Comparison of ENCODE assay signal across 32 mouse cellular contexts in the genomic region with DNA sequence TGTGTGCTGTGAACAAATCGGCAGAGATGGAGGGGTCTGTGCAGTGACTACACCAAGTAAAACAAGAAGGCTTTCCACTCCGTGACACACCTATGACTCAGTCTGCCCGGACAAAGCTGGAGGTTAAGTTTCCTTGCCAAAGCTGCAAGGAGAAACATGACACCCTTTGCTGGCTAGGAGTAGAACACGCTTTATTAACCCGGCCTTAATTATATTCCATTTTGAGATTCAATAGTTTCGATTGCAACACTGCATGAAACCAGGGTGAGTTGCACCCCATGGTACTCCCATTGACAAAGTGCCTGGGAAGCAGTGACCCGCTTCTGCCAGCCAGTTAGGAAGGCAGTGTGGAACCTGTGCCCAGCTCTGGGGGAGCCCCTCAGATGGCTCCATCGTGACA.
A peak's percentile ranks its signal among the peaks of the same experiment; 100 is the strongest.
DNase-seq lines count a peak whose midpoint lies in the region; ATAC-seq and TF ChIP-seq lines count a peak whose summit lies in the region.
"Had no signal": no experiment of that assay in that cellular context is flagged by ENCODE, and none has a peak within 500 bp of the region (broad histone marks: within the 10 kb centered on the region; RNA-seq: fewer than 3 reads in every experiment).

No protein-coding gene starts in this region.

- DNase-seq in adrenal gland, postnatal 14 days = peak; percentile 37
- DNase-seq in adrenal gland, postnatal 25 days = no peak
- peak; percentile 24 for DNase-seq in kidney, postnatal 0 days (ENCODE audit: low spot score)
- no peak for DNase-seq in kidney, adult 18-20 months
- peak; percentile 40 for DNase-seq in Muller cell, postnatal 12 days (ENCODE audit: inconsistent ontology term)
- no peak for DNase-seq in hindbrain, embryonic 10.5 days (ENCODE audit: low spot score)
- DNase-seq in heart, adult 11 months = no peak
- DNase-seq: B cell, adult 2 months; cerebellum, adult 2 months; cerebellum, postnatal 14 days; forebrain, postnatal 0 days; gastrocnemius, postnatal 36 days; heart, adult 2 months; heart, postnatal 14 days; kidney, adult 2 months; kidney, postnatal 14 days; retina, postnatal 1 day; right cerebral cortex, postnatal 25 days; spleen, adult 18-20 months; thymus, adult 18-20 months; thymus, postnatal 25 days had no signal

- no peak for ATAC-seq in kidney, postnatal 0 days (replicated peaks; ENCODE audit: low FRiP score, low read depth)
- ATAC-seq: forebrain, postnatal 0 days; hindbrain, embryonic 16.5 days had no signal

- no peak for TF ChIP-seq CTCF in kidney, postnatal 0 days (IDR thresholded peaks at IDR 0.05; ENCODE audit: low read depth)

- no peak overlapping the region for H3ac ChIP-seq in myocyte (ENCODE audit: control insufficient read depth, insufficient read length)

- H3K36me3 ChIP-seq in kidney, postnatal 0 days (ENCODE audit: insufficient read depth, low read length) = no peaks in the 10 kb centered on the region
- no peaks in the 10 kb centered on the region for H3K36me3 ChIP-seq in myocyte (ENCODE audit: control insufficient read depth, insufficient read depth)
- H3K36me3 ChIP-seq in hindbrain, embryonic 10.5 days = no peaks in the 10 kb centered on the region
- H3K36me3 ChIP-seq: forebrain, embryonic 12.5 days; limb, embryonic 13.5 days; lung, embryonic 15.5 days; midbrain, embryonic 12.5 days; neural tube, embryonic 13.5 days had no signal

- WGBS in kidney, postnatal 0 days = 54% methylated on average over 8 of the region's 8 CpGs
- WGBS in hindbrain, embryonic 10.5 days = 88% methylated on average over 8 of the region's 8 CpGs

- TF ChIP-seq POLR2A in myocyte (IDR thresholded peaks at IDR 0.05; ENCODE audit: insufficient read length, low read depth) = no peak

- H3K9me3 ChIP-seq in kidney, postnatal 0 days (replicated peaks; ENCODE audit: low read length) = no peaks in the 10 kb centered on the region
- H3K9me3 ChIP-seq in hindbrain, embryonic 10.5 days = no peaks in the 10 kb centered on the region
- H3K9me3 ChIP-seq: forebrain, embryonic 12.5 days; limb, embryonic 13.5 days; lung, embryonic 15.5 days; midbrain, embryonic 12.5 days; neural tube, embryonic 13.5 days had no signal

- no peaks in the 10 kb centered on the region for H3K4me1 ChIP-seq in kidney, postnatal 0 days (replicated peaks; ENCODE audit: insufficient read depth, low read length)
- 0 out of 2 replicates have a peak, but pooled peaks cover 2% of the 10 kb centered on the region for H3K4me1 ChIP-seq in hindbrain, embryonic 10.5 days (replicated peaks)
- H3K4me1 ChIP-seq: forebrain, embryonic 12.5 days; limb, embryonic 13.5 days; midbrain, embryonic 12.5 days; neural tube, embryonic 13.5 days had no signal

- no peaks in the 10 kb centered on the region for H3K79me2 ChIP-seq in myocyte (ENCODE audit: control insufficient read depth, insufficient read depth)

- no peak overlapping the region for H3K27ac ChIP-seq in kidney, postnatal 0 days
- H3K27ac ChIP-seq in hindbrain, embryonic 10.5 days = no peak overlapping the region
- H3K27ac ChIP-seq: forebrain, embryonic 12.5 days; heart, adult 2 months; layer of hippocampus, adult 2 months; limb, embryonic 13.5 days; lung, embryonic 15.5 days; midbrain, embryonic 12.5 days; neural tube, embryonic 13.5 days had no signal

- no peak overlapping the region for H3K4me2 ChIP-seq in kidney, postnatal 0 days (ENCODE audit: low read length)
- peak overlapping the region; percentile 70 for H3K4me2 ChIP-seq in myocyte (ENCODE audit: low read depth)
- H3K4me2 ChIP-seq: forebrain, embryonic 12.5 days; limb, embryonic 13.5 days; liver, embryonic 11.5 days; lung, embryonic 15.5 days; midbrain, embryonic 12.5 days; neural tube, embryonic 13.5 days had no signal

- H3K27me3 ChIP-seq in kidney, postnatal 0 days (ENCODE audit: insufficient read depth, low read length) = no peaks in the 10 kb centered on the region
- H3K27me3 ChIP-seq in myocyte (ENCODE audit: control insufficient read depth, insufficient read depth, insufficient read length) = no peaks in the 10 kb centered on the region
- no peaks in the 10 kb centered on the region for H3K27me3 ChIP-seq in hindbrain, embryonic 10.5 days (ENCODE audit: insufficient read depth, poor library complexity, severe bottlenecking)
- H3K27me3 ChIP-seq: CH12.LX; forebrain, embryonic 12.5 days; limb, embryonic 13.5 days; lung, embryonic 15.5 days; midbrain, embryonic 12.5 days; neural tube, embryonic 13.5 days had no signal

- no peak overlapping the region for H3K4me3 ChIP-seq in kidney, postnatal 0 days (replicated peaks; ENCODE audit: low read depth, low read length)
- no peak overlapping the region for H3K4me3 ChIP-seq in myocyte
- no peak overlapping the region for H3K4me3 ChIP-seq in hindbrain, embryonic 10.5 days
- H3K4me3 ChIP-seq: erythroblast, embryonic 14.5 days; forebrain, embryonic 12.5 days; heart, adult 2 months; layer of hippocampus, adult 2 months; limb, embryonic 13.5 days; lung, embryonic 15.5 days; midbrain, embryonic 12.5 days; neural tube, embryonic 13.5 days had no signal

- no peak overlapping the region for H3K9ac ChIP-seq in kidney, postnatal 0 days (ENCODE audit: low read depth, low read length)
- H3K9ac ChIP-seq: forebrain, embryonic 12.5 days; forebrain, postnatal 0 days; limb, embryonic 13.5 days; lung, embryonic 15.5 days; midbrain, embryonic 12.5 days; neural tube, embryonic 13.5 days had no signal

TF ChIP-seq in myocyte, 11 proteins besides CTCF, POLR2A, EP300 and RAD21:
- TF ChIP-seq MAX (IDR thresholded peaks at IDR 0.05; ENCODE audit: low read depth) = no peak
- TF ChIP-seq CEBPB (IDR thresholded peaks at IDR 0.05; ENCODE audit: insufficient read depth, poor library complexity, severe bottlenecking) = peak; percentile 93
- no peak for TF ChIP-seq POLR2AphosphoS2 (IDR thresholded peaks at IDR 0.05; ENCODE audit: insufficient read length, low read depth)
- no peak for TF ChIP-seq SRF (IDR thresholded peaks at IDR 0.05; ENCODE audit: control insufficient read depth, insufficient read length, low read depth)

Comparison
In these comparisons a context has a peak if more than half of its experiments do, and no peak if none do; other contexts are left out.
1. DNase-seq: peak in adrenal gland, postnatal 14 days (single experiment), kidney, postnatal 0 days (single experiment) and Muller cell, postnatal 12 days (single experiment); none in adrenal gland, postnatal 25 days (single experiment), kidney, adult 18-20 months (single experiment), hindbrain, embryonic 10.5 days (single experiment) and heart, adult 11 months (single experiment).